In the genomic region with DNA sequence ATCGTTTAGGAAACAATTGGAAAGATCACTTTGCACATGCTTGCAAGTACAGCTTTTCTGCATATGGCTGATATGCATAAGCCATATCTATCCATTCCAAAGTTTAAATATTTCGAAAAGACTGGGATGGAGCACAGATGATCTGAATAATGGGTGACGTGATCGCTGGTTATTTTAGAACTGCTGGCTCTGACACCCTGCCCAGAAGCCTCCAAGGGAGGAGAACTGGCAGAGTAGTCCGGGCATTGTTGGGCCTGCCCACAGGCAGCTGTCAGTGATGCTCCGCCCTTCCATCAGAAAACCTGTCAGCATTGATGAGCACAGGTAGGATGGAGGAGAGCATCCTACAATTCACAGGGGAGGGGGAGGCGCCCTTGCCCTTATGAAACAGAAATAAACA, we compare ENCODE assay signal across 19 mouse cellular contexts. TPM values are rescaled to one million over a fixed set of nuclear protein-coding genes. Genes with fewer than 3 reads are reported as not detected.
DNase-seq lines count a peak whose midpoint lies in the region; ATAC-seq and TF ChIP-seq lines count a peak whose summit lies in the region.
"Had no signal": no experiment of that assay in that cellular context is flagged by ENCODE, and none has a peak within 500 bp of the region (broad histone marks: within the 10 kb centered on the region; RNA-seq: fewer than 3 reads in every experiment).

No protein-coding gene starts in this region.

- H3K27me3 ChIP-seq in heart, embryonic 13.5 days (replicated peaks), result no peaks in the 10 kb centered on the region
- no peaks in the 10 kb centered on the region for H3K27me3 ChIP-seq in liver, postnatal 0 days (ENCODE audit: insufficient read depth, low read length)
- H3K27me3 ChIP-seq: megakaryocyte, embryonic 14.5 days; neural tube, embryonic 12.5 days had no signal

- no peak for TF ChIP-seq EP300 in liver, postnatal 0 days (IDR thresholded peaks at IDR 0.05; ENCODE audit: low read depth)

- H3K27ac ChIP-seq in heart, embryonic 13.5 days (replicated peaks), result no peak overlapping the region
- no peak overlapping the region for H3K27ac ChIP-seq in liver, postnatal 0 days (ENCODE audit: low read depth)
- H3K27ac ChIP-seq: embryonic facial prominence, embryonic 10.5 days; hindbrain, embryonic 14.5 days; neural tube, embryonic 12.5 days had no signal

- ATAC-seq in heart, embryonic 13.5 days (ENCODE audit: extremely low read depth, insufficient number of reproducible peaks, low FRiP score, low TSS enrichment), result no peak
- no peak for ATAC-seq in liver, postnatal 0 days
- ATAC-seq: intestine, embryonic 16.5 days had no signal

- H3K9ac ChIP-seq in heart, embryonic 13.5 days, result peak overlapping the region; percentile 38; the same call in 1 of the 2 replicates
- no peak overlapping the region for H3K9ac ChIP-seq in liver, postnatal 0 days (replicated peaks)
- H3K9ac ChIP-seq: hindbrain, embryonic 14.5 days; neural tube, embryonic 12.5 days had no signal

- 72% methylated on average over 7 of the region's 7 CpGs for whole genome bisulfite sequencing in heart, embryonic 13.5 days
- WGBS in liver, postnatal 0 days (ENCODE audit: insufficient replicate concordance), result 82% methylated on average over 7 of the region's 7 CpGs

- TF ChIP-seq CTCF in liver, postnatal 0 days (IDR thresholded peaks at IDR 0.05; ENCODE audit: low read depth), result no peak

- no peaks in the 10 kb centered on the region for H3K9me3 ChIP-seq in heart, embryonic 13.5 days
- H3K9me3 ChIP-seq in liver, postnatal 0 days (ENCODE audit: low read length), result no peaks in the 10 kb centered on the region
- H3K9me3 ChIP-seq: embryonic facial prominence, embryonic 10.5 days; G1E; neural tube, embryonic 12.5 days had no signal

- intact Hi-C loops in gastrocnemius, postnatal 14 days (cut with DNase I; ENCODE audit: low total_unique reads), result no loop called here

- H3K4me1 ChIP-seq in heart, embryonic 13.5 days, result peaks cover 57% of the 10 kb centered on the region
- H3K4me1 ChIP-seq in liver, postnatal 0 days (ENCODE audit: insufficient read depth), result no peaks in the 10 kb centered on the region

- H3K36me3 ChIP-seq in heart, embryonic 13.5 days, result peaks cover 18% of the 10 kb centered on the region
- peaks cover 16% of the 10 kb centered on the region; the same call in 1 of the 2 replicates for H3K36me3 ChIP-seq in liver, postnatal 0 days (replicated peaks; ENCODE audit: insufficient read depth, low read length)

- H3K4me2 ChIP-seq in heart, embryonic 13.5 days, result no peak overlapping the region
- H3K4me2 ChIP-seq in liver, postnatal 0 days (ENCODE audit: low read depth, low read length), result no peak overlapping the region
- H3K4me2 ChIP-seq: hindbrain, embryonic 14.5 days; liver, embryonic 11.5 days; neural tube, embryonic 12.5 days had no signal

- H3K4me3 ChIP-seq in heart, embryonic 13.5 days, result no peak overlapping the region
- no peak overlapping the region for H3K4me3 ChIP-seq in liver, postnatal 0 days (ENCODE audit: low read depth, low read length)
- H3K4me3 ChIP-seq: embryonic facial prominence, embryonic 10.5 days; erythroblast, embryonic 14.5 days; megakaryocyte, embryonic 14.5 days; neural tube, embryonic 12.5 days had no signal

- DNase-seq in heart, adult 8-10 months (ENCODE audit: low spot score), result no peak
- peak; percentile 53 for DNase-seq in layer of hippocampus, adult 11-12 months (ENCODE audit: low spot score)
- DNase-seq in layer of hippocampus, adult 9-10 months (ENCODE audit: low spot score), result peak; percentile 36
- peak; percentile 60 for DNase-seq in right cerebral cortex, postnatal 25 days
- DNase-seq in gastrocnemius, postnatal 14 days, result no peak
- no peak for DNase-seq in liver, postnatal 0 days
- DNase-seq: cerebellum, adult 11 months; cerebellum, postnatal 25 days; kidney, postnatal 14 days had no signal

RNA-seq across cellular contexts. Expression of a gene that starts 41.1 kb away (rescaled TPM):
- 32.2 and 35.2 TPM in 2 replicates for polyA plus RNA-seq in heart, embryonic 13.5 days (2015; fragmentation: Nextera tagmentation; extraction: Ambion mirVana)
- total RNA-seq in heart, adult 8-10 months (2022), result 10 to 100 TPM; 25.5 to 40.5 (median 31.9) TPM
- 10 to 100 TPM; 30.7 to 40.1 TPM for total RNA-seq in gastrocnemius, postnatal 14 days (2021)
- 0.32 TPM in 1 of 2 replicates, not detected in the other for polyA plus RNA-seq in liver, postnatal 0 days (2015; fragmentation: Nextera tagmentation; extraction: Ambion mirVana)
- total RNA-seq: G1E had no signal
- polyA plus RNA-seq: erythroblast, embryonic 14.5 days; G1E; testis, adult 2 months had no signal

Comparison
In these comparisons a context has a peak if more than half of its experiments do, and no peak if none do; other contexts are left out.
1. DNase-seq: peak in layer of hippocampus, adult 11-12 months (single experiment), layer of hippocampus, adult 9-10 months (single experiment) and right cerebral cortex, postnatal 25 days (single experiment); none in heart, adult 8-10 months (single experiment), gastrocnemius, postnatal 14 days (single experiment) and liver, postnatal 0 days (single experiment).